ENCODE assay signal across 10 mouse cellular contexts in genomic region chr2:125558634-125559589, GRCm38 (mm10). TPM values are rescaled to one million over a fixed set of nuclear protein-coding genes. Genes with fewer than 3 reads are reported as not detected.
DNase-seq lines count a peak whose midpoint lies in the region; ATAC-seq lines count a peak whose summit lies in the region.
"Had no signal": no experiment of that assay in that cellular context is flagged by ENCODE, and none has a peak within 500 bp of the region (broad histone marks: within the 10 kb centered on the region; RNA-seq: fewer than 3 reads in every experiment).

No protein-coding gene starts in this region.

- H3K9ac ChIP-seq in hindbrain, embryonic 14.5 days, result 0 out of 2 replicates have a peak overlapping the region, but pooled peaks have one; percentile 4
- H3K9ac ChIP-seq in forebrain, embryonic 13.5 days, result no peak overlapping the region
- H3K9ac ChIP-seq: limb, embryonic 12.5 days had no signal

- no peak overlapping the region for H3K4me3 ChIP-seq in hindbrain, embryonic 14.5 days (replicated peaks; ENCODE audit: low read length)
- H3K4me3 ChIP-seq in forebrain, embryonic 13.5 days, result no peak overlapping the region
- H3K4me3 ChIP-seq: limb, embryonic 12.5 days had no signal

- DNase-seq in cerebellum, adult 9-10 months, result peak; percentile 6
- no peak for DNase-seq in cerebellum, adult 11 months
- peak; percentile 3 to 14 for DNase-seq in kidney, adult 8-10 months
- DNase-seq in kidney, postnatal 10 days, result no peak
- DNase-seq in embryo, embryonic 10.5 days (ENCODE audit: low spot score), result peak; percentile 27
- no peak for DNase-seq in hindbrain, embryonic 14.5 days (ENCODE audit: low spot score)
- no peak for DNase-seq in urinary bladder, adult 18-20 months (ENCODE audit: low spot score in 2 of 2)
- DNase-seq: adrenal gland, postnatal 36 days had no signal

- 0 out of 2 replicates have a peak, but pooled peaks cover 7% of the 10 kb centered on the region for H3K4me1 ChIP-seq in hindbrain, embryonic 14.5 days (replicated peaks; ENCODE audit: control insufficient read depth, insufficient read depth, low read length)
- peaks cover 7% of the 10 kb centered on the region; the same call in 1 of the 2 replicates for H3K4me1 ChIP-seq in forebrain, embryonic 13.5 days

- ATAC-seq in hindbrain, embryonic 14.5 days (ENCODE audit: low FRiP score), result no peak; the same call in 1 of the 2 replicates
- no peak for ATAC-seq in forebrain, embryonic 13.5 days

- peak overlapping the region; percentile 61 for H3K27ac ChIP-seq in hindbrain, embryonic 14.5 days
- no peak overlapping the region for H3K27ac ChIP-seq in forebrain, embryonic 13.5 days
- H3K27ac ChIP-seq: limb, embryonic 12.5 days had no signal

- H3K36me3 ChIP-seq in hindbrain, embryonic 14.5 days (replicated peaks; ENCODE audit: control insufficient read depth, insufficient read depth), result peaks cover 2% of the 10 kb centered on the region; the same call in 1 of the 2 replicates
- H3K36me3 ChIP-seq in forebrain, embryonic 13.5 days (ENCODE audit: poor library complexity, severe bottlenecking), result peaks cover 9% of the 10 kb centered on the region

- WGBS in hindbrain, embryonic 14.5 days, result 38% methylated on average over 19 of the region's 19 CpGs
- WGBS in forebrain, embryonic 13.5 days, result 67% methylated on average over 19 of the region's 19 CpGs

- H3K4me2 ChIP-seq in hindbrain, embryonic 14.5 days (replicated peaks), result no peak overlapping the region
- H3K4me2 ChIP-seq in forebrain, embryonic 13.5 days, result no peak overlapping the region
- H3K4me2 ChIP-seq: limb, embryonic 12.5 days had no signal

- H3K9me3 ChIP-seq in hindbrain, embryonic 14.5 days (ENCODE audit: control insufficient read depth, low read length), result no peaks in the 10 kb centered on the region
- no peaks in the 10 kb centered on the region for H3K9me3 ChIP-seq in forebrain, embryonic 13.5 days (replicated peaks)
- H3K9me3 ChIP-seq: limb, embryonic 12.5 days had no signal

- H3K27me3 ChIP-seq in hindbrain, embryonic 14.5 days (ENCODE audit: control insufficient read depth, insufficient read depth, low read length), result no peaks in the 10 kb centered on the region
- H3K27me3 ChIP-seq in forebrain, embryonic 13.5 days, result no peaks in the 10 kb centered on the region
- H3K27me3 ChIP-seq: limb, embryonic 12.5 days had no signal

RNA-seq across cellular contexts. Expression of gene Fbn1, which starts 51.1 kb away (rescaled TPM):
- polyA plus RNA-seq in hindbrain, embryonic 14.5 days (2014; fragmentation: Nextera tagmentation; extraction: Ambion mirVana), result 5.4 and 6.7 TPM in 2 replicates
- 1.7 and 1.8 TPM in 2 replicates for polyA plus RNA-seq in forebrain, embryonic 13.5 days (2015; fragmentation: Nextera tagmentation; extraction: Ambion mirVana)

RNA-seq across cellular contexts. Expression of gene Gm9913, which starts 54.0 kb away (rescaled TPM):
- polyA plus RNA-seq in hindbrain, embryonic 14.5 days (2014; fragmentation: Nextera tagmentation; extraction: Ambion mirVana), result not detected in 2 replicates
- polyA plus RNA-seq in forebrain, embryonic 13.5 days (2015; fragmentation: Nextera tagmentation; extraction: Ambion mirVana), result 0.10 TPM in 1 of 2 replicates, not detected in the other

Comparison
In these comparisons a context has a peak if more than half of its experiments do, and no peak if none do; other contexts are left out.
1. DNase-seq: peak in cerebellum, adult 9-10 months (single experiment), kidney, adult 8-10 months (2 of 2) and embryo, embryonic 10.5 days (single experiment); none in cerebellum, adult 11 months (single experiment), kidney, postnatal 10 days (single experiment), hindbrain, embryonic 14.5 days (single experiment) and urinary bladder, adult 18-20 months (0 of 2).